Mouse (Mus musculus): ENCODE measurements around the gene Oosp1.

The Oosp1 gene

DNA sequence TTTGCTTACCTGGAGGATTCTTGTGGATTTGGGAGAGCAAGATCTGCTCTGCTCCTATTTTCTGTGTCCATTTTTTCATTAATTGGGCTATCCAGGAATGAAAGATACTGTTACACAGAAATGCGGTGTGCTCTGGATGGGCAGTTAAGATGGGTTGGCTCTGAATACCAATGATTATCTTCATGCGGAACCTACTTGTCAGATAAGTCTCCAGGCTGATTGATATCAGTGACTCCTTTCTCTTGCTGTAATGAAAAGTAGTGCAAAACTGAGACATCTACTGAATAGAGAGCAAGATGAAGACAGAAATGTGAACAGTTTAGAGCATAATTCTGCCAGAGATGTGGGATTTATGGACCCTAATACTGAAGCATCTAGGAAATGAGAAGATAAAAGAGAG, 67.4 kb downstream of the Oosp1 start, which contains the start of gene Ms4a2:
Gene Ms4a2 (minus strand): TSS at position 169 of the 400 bp plus-strand sequence.
- DNase-seq (ENCODE audit: extremely low spot score, low spot score): no peak

DNA sequence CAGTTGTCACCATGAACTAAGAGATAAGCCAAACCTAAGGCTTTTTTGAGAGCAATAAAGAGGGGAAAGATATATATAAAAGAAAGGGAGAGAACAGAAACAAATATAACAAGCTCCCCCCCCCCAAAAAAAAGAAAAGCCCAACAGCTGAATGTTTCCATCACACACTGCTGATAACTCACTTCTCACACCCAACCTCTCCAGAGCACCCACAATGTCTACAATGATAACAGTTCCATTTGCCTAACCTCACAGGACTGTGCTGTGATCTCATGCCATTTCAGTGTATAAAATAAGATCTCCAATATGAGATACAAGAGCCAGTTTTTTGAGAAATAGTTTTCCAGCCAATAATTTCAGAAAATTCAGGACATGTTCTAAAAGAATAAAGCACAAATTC, 73.0 kb downstream of the Oosp1 start:
- DNase-seq (ENCODE audit: extremely low spot score, low spot score): no peak
